In the genomic region with DNA sequence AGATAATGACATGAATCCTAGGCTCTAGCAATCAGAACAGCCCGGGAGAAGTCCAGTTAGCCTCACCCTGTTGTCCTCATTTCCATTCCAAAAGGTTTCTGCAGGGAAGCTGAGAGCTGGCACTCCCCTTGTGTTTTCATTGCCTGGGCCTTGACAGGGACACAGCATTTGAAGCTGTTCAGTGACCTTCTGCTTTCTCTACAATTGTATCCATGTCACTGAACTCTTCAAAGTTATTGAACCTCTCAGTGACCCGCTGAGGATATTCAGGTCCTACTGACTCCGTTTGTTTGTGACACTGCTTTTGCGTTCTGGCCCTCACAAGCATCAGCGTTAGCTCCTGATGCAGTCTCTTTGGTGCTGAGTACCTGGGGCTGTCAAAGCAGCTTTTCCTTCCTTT, we compare ENCODE assay signal across 22 mouse cellular contexts.
A peak's percentile ranks its signal among the peaks of the same experiment; 100 is the strongest.
DNase-seq lines count a peak whose midpoint lies in the region; ATAC-seq and TF ChIP-seq lines count a peak whose summit lies in the region.
"Had no signal": no experiment of that assay in that cellular context is flagged by ENCODE, and none has a peak within 500 bp of the region (broad histone marks: within the 10 kb centered on the region; RNA-seq: fewer than 3 reads in every experiment).

No protein-coding gene starts in this region.

- no peak for ATAC-seq in hindbrain, embryonic 16.5 days
- ATAC-seq in midbrain, embryonic 14.5 days (ENCODE audit: low FRiP score, low TSS enrichment): no peak
- no peak for ATAC-seq in heart, embryonic 12.5 days (ENCODE audit: insufficient number of reproducible peaks, low FRiP score)
- ATAC-seq in megakaryocyte-erythroid progenitor cell, adult 5-6 weeks (replicated peaks; ENCODE audit: low FRiP score, low TSS enrichment, poor library complexity, severe bottlenecking): no peak

- peaks cover 32% of the 10 kb centered on the region for H3K4me1 ChIP-seq in hindbrain, embryonic 10.5 days (replicated peaks)
- H3K4me1 ChIP-seq in hindbrain, embryonic 16.5 days (ENCODE audit: control insufficient read depth, insufficient read depth, low read depth, low read length): no peaks in the 10 kb centered on the region; the same call in 1 of the 2 replicates
- H3K4me1 ChIP-seq in ES-E14 (ENCODE audit: control insufficient read depth in 2 of 2, insufficient read depth in 2 of 2, low read length in 2 of 2, poor library complexity in 1 of 2): peaks cover 2 to 8% of the 10 kb centered on the region in 2 experiments; a peak in 3 of 4 replicates
- H3K4me1 ChIP-seq in midbrain, embryonic 14.5 days (ENCODE audit: control insufficient read depth, insufficient read depth, low read length): peaks cover 20% of the 10 kb centered on the region
- H3K4me1 ChIP-seq in heart, embryonic 12.5 days (replicated peaks): peaks cover 6% of the 10 kb centered on the region
- H3K4me1 ChIP-seq: limb, embryonic 12.5 days; liver, embryonic 13.5 days had no signal

- peaks cover 42% of the 10 kb centered on the region for H3K36me3 ChIP-seq in hindbrain, embryonic 10.5 days
- peaks cover 9% of the 10 kb centered on the region for H3K36me3 ChIP-seq in hindbrain, embryonic 16.5 days (ENCODE audit: control insufficient read depth, insufficient read depth, low read length)
- H3K36me3 ChIP-seq in ES-E14 (ENCODE audit: control insufficient read depth, insufficient read depth, low read length, poor library complexity, severe bottlenecking): peaks cover 3% of the 10 kb centered on the region; the same call in 1 of the 2 replicates
- H3K36me3 ChIP-seq in midbrain, embryonic 14.5 days (ENCODE audit: control insufficient read depth, insufficient read depth, low read length): peaks cover 12% of the 10 kb centered on the region; the same call in 1 of the 2 replicates
- H3K36me3 ChIP-seq in heart, embryonic 12.5 days: peaks cover 20% of the 10 kb centered on the region

- H3K9ac ChIP-seq in hindbrain, embryonic 16.5 days (ENCODE audit: low read depth, low read length): no peak overlapping the region
- no peak overlapping the region for H3K9ac ChIP-seq in ES-E14 (ENCODE audit: insufficient read depth, low read depth, low read length, poor library complexity, severe bottlenecking)
- no peak overlapping the region for H3K9ac ChIP-seq in midbrain, embryonic 14.5 days (replicated peaks; ENCODE audit: low read length)
- no peak overlapping the region for H3K9ac ChIP-seq in heart, embryonic 12.5 days
- H3K9ac ChIP-seq: embryonic facial prominence, embryonic 12.5 days; heart, embryonic 15.5 days; hindbrain, embryonic 15.5 days; limb, embryonic 12.5 days; liver, embryonic 13.5 days had no signal

- no peak overlapping the region for H3K4me2 ChIP-seq in hindbrain, embryonic 16.5 days (ENCODE audit: low read length)
- no peak overlapping the region for H3K4me2 ChIP-seq in midbrain, embryonic 14.5 days (ENCODE audit: low read length)
- no peak overlapping the region for H3K4me2 ChIP-seq in heart, embryonic 12.5 days
- H3K4me2 ChIP-seq: embryonic facial prominence, embryonic 12.5 days; heart, embryonic 15.5 days; hindbrain, embryonic 15.5 days; limb, embryonic 12.5 days; liver, embryonic 13.5 days had no signal

- 0 out of 2 replicates have a peak overlapping the region, but pooled peaks have one; percentile 43 for H3K27ac ChIP-seq in hindbrain, embryonic 10.5 days
- H3K27ac ChIP-seq in hindbrain, embryonic 16.5 days (ENCODE audit: low read depth, low read length): no peak overlapping the region
- H3K27ac ChIP-seq in ES-E14 (ENCODE audit: insufficient read depth, low read depth, low read length, poor library complexity, severe bottlenecking): peak overlapping the region; percentile 3; the same call in 1 of the 2 replicates
- H3K27ac ChIP-seq in midbrain, embryonic 14.5 days (replicated peaks; ENCODE audit: low read depth, low read length): peak overlapping the region; percentile 52; the same call in 1 of the 2 replicates
- no peak overlapping the region for H3K27ac ChIP-seq in heart, embryonic 12.5 days (ENCODE audit: poor library complexity, severe bottlenecking)
- H3K27ac ChIP-seq: embryonic facial prominence, embryonic 12.5 days; heart, embryonic 15.5 days; hindbrain, embryonic 15.5 days; kidney, postnatal 0 days; layer of hippocampus, adult 2 months; limb, embryonic 12.5 days; liver, embryonic 13.5 days had no signal

- peak overlapping the region; percentile 6; the same call in 1 of the 2 replicates for H3K4me3 ChIP-seq in hindbrain, embryonic 10.5 days
- H3K4me3 ChIP-seq in hindbrain, embryonic 16.5 days (ENCODE audit: low read length): no peak overlapping the region
- H3K4me3 ChIP-seq in ES-E14 (ENCODE audit: insufficient read depth in 1 of 2, low read depth in 1 of 2, low read length in 2 of 2, poor library complexity in 1 of 2, severe bottlenecking in 1 of 2): no peak overlapping the region
- H3K4me3 ChIP-seq in midbrain, embryonic 14.5 days (replicated peaks; ENCODE audit: low read depth, low read length): no peak overlapping the region
- no peak overlapping the region for H3K4me3 ChIP-seq in heart, embryonic 12.5 days
- H3K4me3 ChIP-seq: embryonic facial prominence, embryonic 12.5 days; heart, embryonic 15.5 days; hindbrain, embryonic 15.5 days; layer of hippocampus, adult 2 months; limb, embryonic 12.5 days; liver, embryonic 13.5 days; myocyte had no signal

- DNase-seq in hindbrain, embryonic 10.5 days (ENCODE audit: low spot score): peak; percentile 46
- peak; percentile 39 for DNase-seq in ES-E14 (ENCODE audit: low read depth, low spot score)
- DNase-seq in embryo, embryonic 9.5 days (ENCODE audit: extremely low spot score): peak; percentile 30
- no peak for DNase-seq in midbrain, embryonic 14.5 days
- no peak for DNase-seq in gastrocnemius, adult 8-10 months (ENCODE audit: low spot score in 2 of 2)
- DNase-seq: adrenal gland, adult 8-10 months; cerebellum, adult 11-12 months; cerebellum, postnatal 25 days; kidney, adult 11 months; liver, embryonic 13.5 days; right cerebral cortex, postnatal 25 days; thymus, postnatal 25 days had no signal

- WGBS in hindbrain, embryonic 10.5 days: 28% methylated on average over 5 of the region's 5 CpGs
- WGBS in hindbrain, embryonic 16.5 days: 15% methylated on average over 5 of the region's 5 CpGs
- WGBS in midbrain, embryonic 14.5 days: 6% methylated on average over 5 of the region's 5 CpGs
- 78% methylated on average over 5 of the region's 5 CpGs for WGBS in heart, embryonic 12.5 days

- in situ Hi-C loops in ES-E14 (cut with MboI; ENCODE audit: low sequenced_read_pairs in 2 of 2, unreplicated experiment in 2 of 2): no loop called here

- no peaks in the 10 kb centered on the region for H3K9me3 ChIP-seq in hindbrain, embryonic 10.5 days
- no peaks in the 10 kb centered on the region for H3K9me3 ChIP-seq in hindbrain, embryonic 16.5 days (ENCODE audit: control insufficient read depth, low read length)
- no peaks in the 10 kb centered on the region for H3K9me3 ChIP-seq in ES-E14 (ENCODE audit: control insufficient read depth, insufficient read depth, low read depth, low read length)
- H3K9me3 ChIP-seq in midbrain, embryonic 14.5 days (ENCODE audit: control insufficient read depth, low read length): no peaks in the 10 kb centered on the region
- H3K9me3 ChIP-seq in heart, embryonic 12.5 days (replicated peaks): no peaks in the 10 kb centered on the region
- H3K9me3 ChIP-seq: embryonic facial prominence, embryonic 12.5 days; heart, embryonic 15.5 days; hindbrain, embryonic 15.5 days; limb, embryonic 12.5 days; liver, embryonic 13.5 days had no signal

- peaks cover 32% of the 10 kb centered on the region for H3K27me3 ChIP-seq in hindbrain, embryonic 10.5 days (ENCODE audit: insufficient read depth, poor library complexity, severe bottlenecking)
- H3K27me3 ChIP-seq in hindbrain, embryonic 16.5 days (replicated peaks; ENCODE audit: control insufficient read depth, insufficient read depth, low read length): no peaks in the 10 kb centered on the region
- H3K27me3 ChIP-seq in midbrain, embryonic 14.5 days (ENCODE audit: control insufficient read depth, insufficient read depth, low read length): no peaks in the 10 kb centered on the region
- H3K27me3 ChIP-seq in heart, embryonic 12.5 days (replicated peaks): no peaks in the 10 kb centered on the region
- H3K27me3 ChIP-seq: embryonic facial prominence, embryonic 12.5 days; heart, embryonic 15.5 days; hindbrain, embryonic 15.5 days; limb, embryonic 12.5 days; liver, embryonic 13.5 days had no signal

TF ChIP-seq in ES-E14, 5 proteins besides CTCF, POLR2A, EP300 and RAD21:
- TF ChIP-seq HCFC1 (IDR thresholded peaks at IDR 0.05; ENCODE audit: borderline replicate concordance, insufficient read depth, low read length) (no peak), ZNF384 (IDR thresholded peaks at IDR 0.05; ENCODE audit: low read depth, low read length) (no peak), ZC3H11A (IDR thresholded peaks at IDR 0.05; ENCODE audit: borderline replicate concordance, low read depth, low read length) (no peak), CHD2 (IDR thresholded peaks at IDR 0.05; ENCODE audit: low read depth, low read length) (no peak), MAFK (IDR thresholded peaks at IDR 0.05; ENCODE audit: insufficient read depth, low read depth, low read length) (no peak)

Comparison
In these comparisons a context has a peak if more than half of its experiments do, and no peak if none do; other contexts are left out.
1. H3K27ac ChIP-seq: peak in hindbrain, embryonic 10.5 days (single experiment), ES-E14 (single experiment) and midbrain, embryonic 14.5 days (single experiment); none in hindbrain, embryonic 16.5 days (single experiment) and heart, embryonic 12.5 days (single experiment).
2. DNase-seq: peak in hindbrain, embryonic 10.5 days (single experiment), ES-E14 (single experiment) and embryo, embryonic 9.5 days (single experiment); none in midbrain, embryonic 14.5 days (single experiment) and gastrocnemius, adult 8-10 months (0 of 2).